Mouse (Mus musculus): Measurements from ENCODE around the gene Fibp. TPM values are rescaled to one million over a fixed set of nuclear protein-coding genes. Genes with fewer than 3 reads are reported as not detected.

The Fibp gene
- polyA plus RNA-seq, 1 experiment from 2014 or later, result 133 TPM

GRCm38 (mm10) chr19:5466916-5467500 is 6.6 kb downstream of the Fibp start:
- ATAC-seq, result no peak
- Histone ChIP-seq H3K4me1 (ENCODE audit: insufficient read depth, low read depth, low read length) (no peaks in the 10 kb centered on the region), H3K27me3 (replicated peaks; ENCODE audit: insufficient read depth, low read length) (no peaks in the 10 kb centered on the region), H3K4me2 (replicated peaks; ENCODE audit: low read depth, low read length) (no peak overlapping the region), H3K27ac (ENCODE audit: low read length) (no peak overlapping the region), H3K9ac (replicated peaks; ENCODE audit: low read depth) (no peak overlapping the region), H3K36me3 (ENCODE audit: insufficient read depth, low read length) (peaks cover 14% of the 10 kb centered on the region), H3K9me3 (ENCODE audit: low read length) (no peaks in the 10 kb centered on the region), H3K4me3 (ENCODE audit: low read depth, low read length) (no peak overlapping the region)
- 90% methylated on average over 6 of the region's 6 CpGs for WGBS
- no peak for TF ChIP-seq EP300 (IDR thresholded peaks at IDR 0.05)
- no peak for DNase-seq (ENCODE audit: low spot score)

- Histone ChIP-seq H3K4me2 (replicated peaks; ENCODE audit: low read depth, low read length) (no peak within 1 kb of the TSS), H3K9ac (replicated peaks; ENCODE audit: low read depth) (no peak within 1 kb of the TSS), H3K9me3 (ENCODE audit: low read length) (no peaks in the 10 kb centered on the region), H3K4me3 (ENCODE audit: low read depth, low read length) (no peak within 1 kb of the TSS), H3K36me3 (ENCODE audit: insufficient read depth, low read length) (peaks cover 14% of the 10 kb centered on the region), H3K27me3 (replicated peaks; ENCODE audit: insufficient read depth, low read length) (no peaks in the 10 kb centered on the region), H3K4me1 (ENCODE audit: insufficient read depth, low read depth, low read length) (no peaks in the 10 kb centered on the region), H3K27ac (ENCODE audit: low read length) (no peak within 1 kb of the TSS)
- TF ChIP-seq CTCF (IDR thresholded peaks at IDR 0.05) (no peak), EP300 (IDR thresholded peaks at IDR 0.05) (no peak)
- DNase-seq (ENCODE audit: low spot score), result no peak
- ATAC-seq, result no peak
- 36% methylated on average over 5 of the region's 5 CpGs for WGBS
Observed at GRCm38 (mm10) chr19:5468374-5468773, 8.0 kb downstream of the Fibp start, which contains the start of gene Ctsw. Gene Ctsw (minus strand): TSS chr19:5468507.

- no peak overlapping the region for H3K27ac ChIP-seq (ENCODE audit: low read length)
- no peak for TF ChIP-seq EP300 (IDR thresholded peaks at IDR 0.05)
- no peak for TF ChIP-seq CTCF (IDR thresholded peaks at IDR 0.05)
- no peaks in the 10 kb centered on the region for H3K9me3 ChIP-seq (ENCODE audit: low read length)
- no peaks in the 10 kb centered on the region for H3K27me3 ChIP-seq (replicated peaks; ENCODE audit: insufficient read depth, low read length)
- ATAC-seq (no peak), DNase-seq (ENCODE audit: low spot score) (no peak)
- H3K4me2 ChIP-seq (replicated peaks; ENCODE audit: low read depth, low read length), result no peak overlapping the region
- peaks cover 2% of the 10 kb centered on the region; the same call in 1 of the 2 replicates for H3K4me1 ChIP-seq (ENCODE audit: insufficient read depth, low read depth, low read length)
- 48% methylated on average over 5 of the region's 5 CpGs for WGBS
- no peak overlapping the region for H3K9ac ChIP-seq (replicated peaks; ENCODE audit: low read depth)
- no peak overlapping the region for H3K4me3 ChIP-seq (ENCODE audit: low read depth, low read length)
- no peaks in the 10 kb centered on the region for H3K36me3 ChIP-seq (ENCODE audit: insufficient read depth, low read length)
Observed at GRCm38 (mm10) chr19:5471846-5472245, 11.4 kb downstream of the Fibp start.

DNA sequence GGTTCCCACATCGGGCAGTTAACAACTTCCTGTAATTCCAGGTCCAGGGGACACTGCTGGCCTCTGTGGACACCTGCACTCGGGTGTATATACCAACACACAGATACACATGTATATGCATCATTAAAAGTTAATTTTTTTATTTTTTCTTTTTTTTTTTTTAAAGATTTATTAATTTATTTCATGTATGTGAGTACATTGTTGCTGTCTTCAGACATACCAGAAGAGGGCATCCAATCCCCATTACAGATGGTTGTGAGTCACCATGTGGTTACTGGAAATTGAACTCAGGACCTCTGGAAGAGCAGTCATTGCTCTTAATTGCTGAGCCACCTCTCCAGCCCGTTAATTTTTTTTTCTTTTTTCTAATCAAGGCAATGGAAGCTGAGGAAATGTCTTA is 12.4 kb downstream of the Fibp start:
- 65% methylated on average over 3 of the region's 3 CpGs for WGBS
- TF ChIP-seq EP300 (IDR thresholded peaks at IDR 0.05) (no peak), CTCF (IDR thresholded peaks at IDR 0.05) (peak; percentile 55)
- no peaks in the 10 kb centered on the region for H3K36me3 ChIP-seq (ENCODE audit: insufficient read depth, low read length)
- DNase-seq (ENCODE audit: low spot score) (no peak), ATAC-seq (no peak)
- H3K27me3 ChIP-seq (replicated peaks; ENCODE audit: insufficient read depth, low read length), result no peaks in the 10 kb centered on the region
- no peak overlapping the region for H3K4me3 ChIP-seq (ENCODE audit: low read depth, low read length)
- H3K4me2 ChIP-seq (replicated peaks; ENCODE audit: low read depth, low read length), result no peak overlapping the region; the same call in 1 of the 2 replicates
- no peak overlapping the region for H3K9ac ChIP-seq (replicated peaks; ENCODE audit: low read depth)
- H3K4me1 ChIP-seq (ENCODE audit: insufficient read depth, low read depth, low read length), result peaks cover 2% of the 10 kb centered on the region; the same call in 1 of the 2 replicates
- H3K9me3 ChIP-seq (ENCODE audit: low read length), result no peaks in the 10 kb centered on the region
- H3K27ac ChIP-seq (ENCODE audit: low read length), result peak overlapping the region; percentile 81; the same call in 1 of the 2 replicates

DNA sequence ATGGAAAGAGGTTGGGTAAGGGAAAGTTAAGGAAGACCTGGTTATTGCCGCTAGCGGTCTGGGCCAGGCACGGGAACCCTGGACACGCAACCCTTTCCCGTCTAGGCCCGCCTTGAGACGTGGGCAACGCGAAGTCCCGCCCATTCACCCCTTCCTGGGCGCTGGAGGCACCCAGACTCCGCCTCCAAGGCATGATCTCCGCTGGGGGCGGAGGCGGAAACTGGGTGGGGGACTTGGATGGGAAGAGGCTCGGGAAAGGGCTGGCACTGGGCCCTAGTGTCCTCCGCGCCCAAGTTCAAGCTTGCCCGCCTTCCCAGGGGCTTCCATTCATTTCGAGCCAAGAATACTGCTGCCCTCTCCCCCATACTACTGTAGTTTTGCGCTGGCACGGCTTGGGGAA is 13.3 kb downstream of the Fibp start, which contains the start of gene Efemp2:
TSS of gene Efemp2 (plus strand) at position 235 of the 400 bp plus-strand sequence.
- under 1% methylated on average over 22 of the region's 22 CpGs for WGBS
- ATAC-seq, result peak; percentile 87
- H3K27ac ChIP-seq (ENCODE audit: low read length), result peak within 1 kb of the TSS; percentile 81

GRCm38 (mm10) chr19:5474281-5475068 is 14.1 kb downstream of the Fibp start:
- Histone ChIP-seq H3K4me3 (ENCODE audit: low read depth, low read length) (peak overlapping the region; percentile 57), H3K9ac (replicated peaks; ENCODE audit: low read depth) (peak overlapping the region; percentile 64), H3K4me2 (replicated peaks; ENCODE audit: low read depth, low read length) (peak overlapping the region; percentile 92), H3K4me1 (ENCODE audit: insufficient read depth, low read depth, low read length) (peaks cover 2% of the 10 kb centered on the region; the same call in 1 of the 2 replicates), H3K27ac (ENCODE audit: low read length) (peak overlapping the region; percentile 81), H3K9me3 (ENCODE audit: low read length) (no peaks in the 10 kb centered on the region), H3K27me3 (replicated peaks; ENCODE audit: insufficient read depth, low read length) (no peaks in the 10 kb centered on the region), H3K36me3 (ENCODE audit: insufficient read depth, low read length) (no peaks in the 10 kb centered on the region)
- DNase-seq (ENCODE audit: low spot score) (peak; percentile 57), ATAC-seq (peak; percentile 66)
- TF ChIP-seq EP300 (IDR thresholded peaks at IDR 0.05) (no peak), CTCF (IDR thresholded peaks at IDR 0.05) (peak; percentile 34)
- WGBS, result 2% methylated on average over 31 of the region's 68 CpGs

More for the DNA sequence above, 13.3 kb downstream of the Fibp start, which contains the start of gene Efemp2:
- no peaks in the 10 kb centered on the region for H3K36me3 ChIP-seq (ENCODE audit: insufficient read depth, low read length)
- H3K9me3 ChIP-seq (ENCODE audit: low read length), result no peaks in the 10 kb centered on the region
- peak within 1 kb of the TSS; percentile 92 for H3K4me2 ChIP-seq (replicated peaks; ENCODE audit: low read depth, low read length)
- H3K27me3 ChIP-seq (replicated peaks; ENCODE audit: insufficient read depth, low read length), result no peaks in the 10 kb centered on the region
- H3K4me3 ChIP-seq (ENCODE audit: low read depth, low read length), result peak within 1 kb of the TSS; percentile 57
- 0 out of 2 replicates have a peak, but pooled peaks have one; percentile 2 for TF ChIP-seq CTCF (IDR thresholded peaks at IDR 0.05)
- 0 out of 2 replicates have a peak, but pooled peaks have one; percentile 47 for TF ChIP-seq EP300 (IDR thresholded peaks at IDR 0.05)
- H3K4me1 ChIP-seq (ENCODE audit: insufficient read depth, low read depth, low read length), result peaks cover 2% of the 10 kb centered on the region; the same call in 1 of the 2 replicates
- peak within 1 kb of the TSS; percentile 64 for H3K9ac ChIP-seq (replicated peaks; ENCODE audit: low read depth)
- peak; percentile 96 for DNase-seq (ENCODE audit: low spot score)
